Mouse (Mus musculus): ENCODE data around the gene Rpl29.

The Rpl29 gene

DNA sequence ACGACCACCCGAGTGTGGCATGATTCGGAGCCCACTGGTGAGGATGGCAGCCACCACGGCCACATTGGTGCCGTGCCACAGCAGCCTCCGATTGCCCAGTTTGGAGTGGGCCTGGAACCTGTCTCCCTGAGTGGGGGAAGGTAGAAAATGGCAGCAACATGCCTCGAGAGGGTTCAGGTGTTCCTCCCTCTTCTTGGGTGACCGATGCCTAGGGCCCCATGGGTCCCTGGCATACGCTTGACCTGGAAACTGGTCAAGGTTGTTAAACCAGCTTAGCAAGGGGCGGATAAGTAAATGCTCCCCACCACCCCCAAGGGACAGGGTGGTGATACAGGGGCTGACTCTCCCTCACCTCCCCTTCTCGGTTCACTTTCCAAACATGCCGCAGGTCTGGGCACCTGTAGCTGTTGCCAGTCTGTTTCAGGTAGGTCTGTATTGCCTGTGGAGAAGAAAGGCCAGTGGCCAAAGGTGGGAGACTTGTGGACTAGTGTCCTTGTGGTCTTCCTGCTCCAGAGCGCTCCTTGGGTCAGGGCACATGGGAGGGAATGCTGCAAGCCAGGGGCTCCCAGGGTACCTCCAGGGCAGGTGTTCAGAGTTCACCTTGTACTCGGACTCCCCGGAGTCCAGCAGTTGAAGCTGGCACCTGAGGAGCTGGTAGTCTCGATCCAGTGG, 44.0 kb downstream of the Rpl29 start:
- DNase-seq (ENCODE audit: low spot score in 2 of 2): no peak

DNA sequence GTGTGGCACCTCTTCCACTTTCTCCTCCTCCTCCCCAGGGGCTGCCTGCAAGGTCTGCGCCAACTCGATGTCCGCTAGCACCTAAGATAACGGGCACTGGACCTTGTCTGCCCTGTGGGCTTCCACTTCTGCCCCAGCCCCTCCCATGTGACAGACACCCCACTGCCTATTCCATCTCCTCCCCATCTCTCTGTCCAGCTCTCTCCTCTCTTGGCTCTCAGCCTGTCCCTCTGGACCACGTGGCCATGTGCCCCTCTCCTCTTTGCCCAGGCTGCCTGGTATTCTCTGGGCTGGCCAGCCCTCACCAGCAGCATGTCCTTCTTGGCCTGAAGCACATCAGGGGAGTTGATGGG, 44.5 kb downstream of the Rpl29 start:
- no peak for DNase-seq (ENCODE audit: low spot score in 2 of 2)

- DNase-seq (ENCODE audit: low spot score in 2 of 2): peak; percentile 51 to 62
Observed at GRCm38 (mm10) chr9:106474456-106474855, 45.2 kb downstream of the Rpl29 start.

GRCm38 (mm10) chr9:106475046-106475445, 45.8 kb downstream of the Rpl29 start:
- no peak for DNase-seq (ENCODE audit: low spot score in 2 of 2)

DNA sequence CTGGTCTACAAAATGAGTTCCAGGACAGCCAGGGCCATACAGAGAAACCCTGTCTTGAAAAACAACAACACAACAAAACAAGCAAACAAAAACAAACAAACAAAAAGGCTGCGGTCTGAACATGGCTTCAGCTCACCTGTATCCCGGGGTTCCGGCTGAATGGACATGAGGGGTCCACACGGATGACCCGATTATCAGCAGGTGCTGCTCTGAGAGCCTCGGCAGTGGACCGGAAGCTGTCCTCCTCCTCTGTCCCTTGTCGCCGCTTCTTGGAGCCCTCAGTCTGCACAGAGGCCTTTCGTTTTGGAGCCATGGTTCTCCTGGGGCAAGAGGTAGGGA, 46.4 kb downstream of the Rpl29 start, which contains the start of gene Rrp9:
TSS of gene Rrp9 (plus strand) at position 301 of the 339 bp plus-strand sequence.
- DNase-seq (ENCODE audit: low spot score in 2 of 2): no peak

GRCm38 (mm10) chr9:106476002-106476923, 47.0 kb downstream of the Rpl29 start:
- DNase-seq (ENCODE audit: low spot score in 2 of 2): peak; percentile 82

GRCm38 (mm10) chr9:106476924-106477484, 47.8 kb downstream of the Rpl29 start, which contains the start of gene Parp3:
Gene Parp3 (minus strand): TSS chr9:106476949.
- peak; percentile 99 to 100 for DNase-seq (ENCODE audit: low spot score in 2 of 2)

DNA sequence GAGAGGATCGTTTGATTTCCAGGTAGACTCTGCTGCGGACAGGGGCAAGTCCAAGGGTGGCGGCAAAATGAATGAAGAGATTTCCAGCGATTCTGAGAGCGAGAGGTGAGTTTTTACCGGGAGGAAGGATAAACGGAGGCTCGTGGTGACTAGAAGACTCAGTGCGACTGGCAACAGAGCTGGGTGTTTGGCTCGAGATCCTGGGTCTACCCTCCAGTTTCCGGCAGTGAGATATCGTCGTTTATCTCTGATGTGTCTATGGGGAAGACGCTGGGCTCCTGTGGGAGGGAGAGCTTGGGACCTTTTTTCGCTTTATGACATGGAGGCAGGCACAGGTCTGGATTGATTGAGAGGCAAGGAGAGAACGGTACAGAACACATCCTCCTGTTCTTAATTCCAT, 48.4 kb downstream of the Rpl29 start:
- DNase-seq (ENCODE audit: low spot score in 2 of 2): no peak

- no peak for DNase-seq (ENCODE audit: low spot score in 2 of 2)
Observed at GRCm38 (mm10) chr9:106478101-106478500, 48.8 kb downstream of the Rpl29 start.

GRCm38 (mm10) chr9:106480541-106480940, 51.3 kb downstream of the Rpl29 start:
- DNase-seq (ENCODE audit: low spot score in 2 of 2): no peak

DNA sequence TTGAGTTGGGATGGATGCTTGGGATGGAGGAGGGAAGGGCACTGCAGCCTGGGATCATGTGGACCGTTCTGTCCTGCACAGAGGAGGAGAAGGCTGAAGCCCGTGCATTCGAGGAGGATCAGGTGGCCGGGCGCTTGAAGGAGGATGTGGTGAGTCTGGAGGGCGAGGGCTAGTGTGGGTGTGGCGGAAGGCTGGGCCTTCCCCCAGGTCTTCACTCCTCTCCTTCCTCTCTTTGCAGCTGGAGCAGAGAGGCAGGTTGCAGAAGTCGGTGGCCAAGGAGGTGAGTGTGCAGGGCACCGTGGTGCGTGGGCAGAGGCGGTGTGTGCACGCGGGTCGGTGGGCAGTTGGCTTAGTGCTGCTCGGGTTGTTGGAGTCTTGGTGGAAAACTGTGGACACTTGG, 51.8 kb downstream of the Rpl29 start:
- DNase-seq (ENCODE audit: low spot score in 2 of 2): no peak

Measured in spleen, postnatal 36 days (tissue).